Mouse (Mus musculus) liver, embryonic 14.5 days (tissue): ENCODE measurements around the gene Mylk. TPM values are rescaled to one million over a fixed set of nuclear protein-coding genes. Genes with fewer than 3 reads are reported as not detected.
"Not testable (repeated sequence)": the region's sequence is repeated elsewhere in the genome, so short reads cannot be mapped to it uniquely, and the experiment has no call there.

Experiments
- ATAC-seq: fragments of 200-750 bp; cut with Nextera tagmentation; 2 replicates; pipeline ENCODE4 v1.8.0; 2017; ENCODE audit warnings: moderate number of reproducible peaks, mild to moderate bottlenecking, moderate library complexity; ENCODE audit not compliant: insufficient read depth
- DNase-seq, 3 experiments: peaks; one replicate each; pipeline ENCODE4 v3.0.0-alpha.2; 2012 to 2013; ENCODE audit warnings: low read depth in 3 of 3, low spot score in 3 of 3
- H3K27ac ChIP-seq: fragments of 300-500 bp; sonication (generic); 2 replicates; pipeline ENCODE4 v1.5.1; 2014; ENCODE audit warnings: moderate library complexity, mild to moderate bottlenecking, control low read depth, inconsistent platforms
- H3K27me3 ChIP-seq: fragments of 300-500 bp; sonication (generic); 2 replicates; pipeline ENCODE4 v1.6.1; 2014; ENCODE audit warnings: mild to moderate bottlenecking, low read length, moderate library complexity; ENCODE audit not compliant: control insufficient read depth, insufficient read depth
- H3K36me3 ChIP-seq: fragments of 300-500 bp; sonication (generic); replicated peaks from 2 replicates; pipeline ENCODE4 v1.6.1; 2014; ENCODE audit warnings: low read depth; ENCODE audit not compliant: control insufficient read depth, insufficient read depth
- H3K4me1 ChIP-seq, 2 experiments: fragments of 200-500 bp in 1 of 2; fragments of 300-500 bp in 1 of 2; sonication (generic) in 1 of 2; replicated peaks; 2 replicates each; pipeline ENCODE4 v1.6.1; 2012 to 2014; ENCODE audit warnings: antibody characterized with exemption in 1 of 2, inconsistent platforms in 1 of 2, low read length in 1 of 2; ENCODE audit not compliant: control insufficient read depth in 2 of 2, insufficient read depth in 2 of 2
- H3K4me2 ChIP-seq: fragments of 300-500 bp; sonication (generic); 2 replicates; pipeline ENCODE4 v1.6.1; 2014; ENCODE audit warnings: low read depth, mild to moderate bottlenecking, control low read depth, moderate library complexity
- H3K4me3 ChIP-seq, 2 experiments: fragments of 200-500 bp in 1 of 2; fragments of 300-500 bp in 1 of 2; sonication (generic) in 1 of 2; 2 replicates each; pipeline ENCODE4 v1.5.1; 2012 to 2014; ENCODE audit warnings: low read depth in 2 of 2, low read length in 2 of 2, mild to moderate bottlenecking in 2 of 2, control low read depth in 1 of 2, inconsistent platforms in 1 of 2, moderate library complexity in 1 of 2; ENCODE audit not compliant: insufficient read depth in 1 of 2
- H3K9ac ChIP-seq: fragments of 300-500 bp; sonication (generic); replicated peaks from 2 replicates; pipeline ENCODE4 v1.6.1; 2014; ENCODE audit warnings: mild to moderate bottlenecking, control low read depth, moderate library complexity
- H3K9me3 ChIP-seq: fragments of 300-500 bp; sonication (generic); 2 replicates; pipeline ENCODE4 v1.6.1; 2016; ENCODE audit warnings: low read length, mixed read lengths; ENCODE audit not compliant: control insufficient read depth
- CTCF ChIP-seq: IDR thresholded peaks from 2 replicates; pipeline ENCODE4 v1.5.1; 2016; ENCODE audit warnings: antibody characterized with exemption, low read depth, control low read depth
- EP300 ChIP-seq: IDR thresholded peaks from 2 replicates; pipeline ENCODE4 v1.6.1; 2016; ENCODE audit warnings: antibody characterized with exemption, low read depth
- WGBS: fragments of 180-500 bp; shearing (Covaris S2); extraction: QIAGEN DNeasy Blood & Tissue Kit; methylation state at CpG from one replicate; pipeline ENCODE4 v1.1.7; 2014; ENCODE audit not compliant: insufficient replicate concordance; 5-methylcytosine and 5-hydroxymethylcytosine counted together
- polyA plus RNA-seq, 2 experiments: library from polyadenylated mRNA; depleted of rRNA in 1 of 2; stranded (reverse) in 1 of 2; unstranded in 1 of 2; fragments of >200 nt; fragmentation: Nextera tagmentation in 1 of 2; extraction: Ambion mirVana in 1 of 2; gene quantifications; 2 replicates each; pipeline versions ENCODE4 v1.2.1 to v1.2.3; 2012 to 2014

Gene Mylk
- polyA plus RNA-seq (2012; rRNA removed) (3.8 and 5.4 TPM in 2 replicates), polyA plus RNA-seq (2014; fragmentation: Nextera tagmentation; extraction: Ambion mirVana) (4.4 and 5.6 TPM in 2 replicates)

DNA sequence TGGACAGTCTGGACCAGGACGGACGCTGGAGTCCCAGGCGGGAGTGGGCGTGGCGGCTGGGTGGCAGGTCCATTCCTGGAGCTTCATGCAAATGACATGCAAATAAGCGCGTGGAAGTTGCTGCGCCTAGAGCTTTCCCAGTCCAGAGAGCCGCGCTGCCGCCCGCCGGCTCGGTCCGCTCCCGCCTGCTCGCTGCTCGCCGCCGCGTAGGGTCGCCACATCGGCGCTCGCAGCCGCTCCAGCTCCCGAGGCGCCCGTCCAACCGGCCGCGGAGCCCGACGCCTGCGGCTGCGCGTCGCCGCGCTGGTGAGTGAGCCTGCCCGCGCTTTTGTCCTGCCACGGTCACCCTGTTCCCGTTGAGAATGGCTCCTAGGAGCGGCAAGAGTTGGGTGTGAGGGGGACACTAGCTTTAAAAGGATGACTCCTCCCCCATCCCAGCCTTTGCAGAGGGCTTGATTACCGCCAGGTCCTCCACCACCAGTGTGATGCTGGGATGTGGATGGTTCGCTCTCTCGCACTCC, at the start of gene Mylk:
Gene Mylk (plus strand): TSS at position 146 of the 521 bp plus-strand sequence.
- Histone ChIP-seq H3K27ac (no peak within 1 kb of the TSS), H3K9me3 (no peaks in the 10 kb centered on the region), H3K27me3 (peaks cover 21% of the 10 kb centered on the region), H3K4me2 (peak within 1 kb of the TSS; percentile 60), H3K36me3 (no peaks in the 10 kb centered on the region), H3K4me3 (peak within 1 kb of the TSS; percentile 31 to 38), H3K9ac (no peak within 1 kb of the TSS), H3K4me1 (peaks cover 0 to 6% of the 10 kb centered on the region in 2 experiments; a peak in 1 of 4 replicates)
- DNase-seq (peak; percentile 35 to 36 (median 35)), ATAC-seq (peak; percentile 74)
- TF ChIP-seq CTCF (no peak), EP300 (no peak)
- WGBS, result 1% methylated on average over 48 of the region's 48 CpGs

DNA sequence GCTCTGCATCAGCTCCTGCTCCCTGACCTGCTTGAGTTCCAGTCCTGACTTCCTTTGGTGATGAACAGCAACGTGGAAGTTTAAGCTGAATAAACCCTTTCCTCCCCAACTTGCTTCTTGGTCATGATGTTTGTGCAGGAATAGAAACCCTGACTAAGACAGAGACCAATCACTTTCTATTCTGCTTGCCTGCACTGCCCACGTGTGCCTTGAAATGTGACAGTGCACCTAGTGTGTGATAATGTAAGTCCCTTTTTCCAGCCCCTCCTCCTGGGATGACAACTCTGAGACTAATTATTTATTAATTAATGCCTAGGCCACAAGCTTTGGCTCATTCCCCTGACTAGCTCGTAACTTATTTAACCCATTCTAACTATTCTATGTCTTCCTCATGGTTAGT, 46.3 kb upstream of the Mylk start:
- not testable (repeated sequence) for H3K4me1 ChIP-seq

GRCm38 (mm10) chr16:34700165-34700827, 44.7 kb upstream of the Mylk start:
- no peaks in the 10 kb centered on the region for H3K4me1 ChIP-seq
- ATAC-seq, result peak; percentile 31; the same call in 1 of the 2 replicates
- 23% methylated on average over 7 of the region's 7 CpGs for WGBS
- H3K4me3 ChIP-seq, result no peak overlapping the region
- no peak overlapping the region for H3K27ac ChIP-seq
- no peaks in the 10 kb centered on the region; the same call in 1 of the 2 replicates for H3K36me3 ChIP-seq
- no peak overlapping the region for H3K9ac ChIP-seq
- H3K27me3 ChIP-seq, result no peaks in the 10 kb centered on the region
- H3K4me2 ChIP-seq, result no peak overlapping the region
- TF ChIP-seq EP300 (no peak), CTCF (peak; percentile 68)
- no peaks in the 10 kb centered on the region for H3K9me3 ChIP-seq
- peak; percentile 33 to 54 (median 34) for DNase-seq

More for the DNA sequence above, 46.3 kb upstream of the Mylk start:
- not testable (repeated sequence) for H3K36me3 ChIP-seq, ATAC-seq, H3K9ac ChIP-seq, H3K4me3 ChIP-seq, H3K27ac ChIP-seq, H3K9me3 ChIP-seq, H3K27me3 ChIP-seq, DNase-seq, H3K4me2 ChIP-seq
- 52% methylated on average over 3 of the region's 3 CpGs for WGBS

GRCm38 (mm10) chr16:34700828-34701216, 44.2 kb upstream of the Mylk start:
- Histone ChIP-seq H3K4me1 (no peaks in the 10 kb centered on the region), H3K27me3 (no peaks in the 10 kb centered on the region), H3K4me3 (no peak overlapping the region), H3K36me3 (no peaks in the 10 kb centered on the region; the same call in 1 of the 2 replicates), H3K9me3 (no peaks in the 10 kb centered on the region), H3K4me2 (no peak overlapping the region), H3K9ac (no peak overlapping the region), H3K27ac (no peak overlapping the region)
- WGBS, result 71% methylated on average over 6 of the region's 6 CpGs
- no peak for ATAC-seq
- TF ChIP-seq CTCF (no peak), EP300 (no peak)
- DNase-seq, result no peak

- no peak for DNase-seq
- H3K36me3 ChIP-seq, result peaks cover 3% of the 10 kb centered on the region; the same call in 1 of the 2 replicates
- no peak overlapping the region for H3K4me2 ChIP-seq
- H3K9ac ChIP-seq, result no peak overlapping the region
- no peak for TF ChIP-seq EP300
- ATAC-seq, result no peak
- no peaks in the 10 kb centered on the region for H3K27me3 ChIP-seq
- no peak overlapping the region for H3K4me3 ChIP-seq
- no peaks in the 10 kb centered on the region for H3K4me1 ChIP-seq
- 65% methylated on average over 2 of the region's 2 CpGs for WGBS
- no peaks in the 10 kb centered on the region for H3K9me3 ChIP-seq
- H3K27ac ChIP-seq, result no peak overlapping the region
These were observed 39.0 kb upstream of the Mylk start for GRCm38 (mm10) chr16:34706019-34706418.
